Mouse (Mus musculus): ENCODE results near the gene Sema3e. TPM values are rescaled to one million over a fixed set of nuclear protein-coding genes. Genes with fewer than 3 reads are reported as not detected.

Sema3e gene
- polyA plus RNA-seq, 1 experiment from 2014 or later: 0.67 TPM

- Histone ChIP-seq H3K9ac (no peak overlapping the region), H3K27ac (no peak overlapping the region), H3K4me2 (no peak overlapping the region), H3K27me3 (no peaks in the 10 kb centered on the region), H3K36me3 (no peaks in the 10 kb centered on the region), H3K9me3 (replicated peaks) (no peaks in the 10 kb centered on the region), H3K4me3 (no peak overlapping the region), H3K4me1 (replicated peaks) (0 out of 2 replicates have a peak, but pooled peaks cover 6% of the 10 kb centered on the region)
- 51% methylated on average over 2 of the region's 2 CpGs for WGBS
- ATAC-seq (replicated peaks; ENCODE audit: insufficient number of reproducible peaks, insufficient read depth, low FRiP score, low read depth): no peak
Observed at GRCm38 (mm10) chr5:14088100-14088499, 63.0 kb downstream of the Sema3e start.

GRCm38 (mm10) chr5:14089875-14090608, 65.0 kb downstream of the Sema3e start:
- Histone ChIP-seq H3K36me3 (no peaks in the 10 kb centered on the region), H3K4me2 (no peak overlapping the region)
- 84% methylated on average over 9 of the region's 9 CpGs for WGBS

GRCm38 (mm10) chr5:14090609-14090969, 65.5 kb downstream of the Sema3e start:
- WGBS: 77% methylated on average over 4 of the region's 4 CpGs
- Histone ChIP-seq H3K4me2 (no peak overlapping the region), H3K27me3 (no peaks in the 10 kb centered on the region)

More at GRCm38 (mm10) chr5:14089875-14090608, 65.0 kb downstream of the Sema3e start:
- H3K27ac ChIP-seq: no peak overlapping the region
- H3K27me3 ChIP-seq: no peaks in the 10 kb centered on the region
- no peak for ATAC-seq (replicated peaks; ENCODE audit: insufficient number of reproducible peaks, insufficient read depth, low FRiP score, low read depth)
- no peak overlapping the region for H3K9ac ChIP-seq
- H3K4me3 ChIP-seq: no peak overlapping the region
- no peaks in the 10 kb centered on the region for H3K9me3 ChIP-seq (replicated peaks)
- H3K4me1 ChIP-seq (replicated peaks): 0 out of 2 replicates have a peak, but pooled peaks cover 6% of the 10 kb centered on the region

GRCm38 (mm10) chr5:14092262-14092776, 67.2 kb downstream of the Sema3e start:
- WGBS: 43% methylated on average over 14 of the region's 14 CpGs
- no peak for ATAC-seq (replicated peaks; ENCODE audit: insufficient number of reproducible peaks, insufficient read depth, low FRiP score, low read depth)
- H3K4me1 ChIP-seq (replicated peaks): 0 out of 2 replicates have a peak, but pooled peaks cover 6% of the 10 kb centered on the region
- H3K9me3 ChIP-seq (replicated peaks): no peaks in the 10 kb centered on the region
- H3K36me3 ChIP-seq: no peaks in the 10 kb centered on the region
- peak overlapping the region; percentile 41 for H3K4me2 ChIP-seq
- H3K4me3 ChIP-seq: 0 out of 2 replicates have a peak overlapping the region, but pooled peaks have one; percentile 5
- H3K9ac ChIP-seq: no peak overlapping the region
- no peak overlapping the region for H3K27ac ChIP-seq
- no peaks in the 10 kb centered on the region for H3K27me3 ChIP-seq

More at GRCm38 (mm10) chr5:14090609-14090969, 65.5 kb downstream of the Sema3e start:
- Histone ChIP-seq H3K36me3 (no peaks in the 10 kb centered on the region), H3K9me3 (replicated peaks) (no peaks in the 10 kb centered on the region), H3K4me1 (replicated peaks) (0 out of 2 replicates have a peak, but pooled peaks cover 6% of the 10 kb centered on the region), H3K4me3 (no peak overlapping the region), H3K9ac (no peak overlapping the region), H3K27ac (no peak overlapping the region)
- ATAC-seq (replicated peaks; ENCODE audit: insufficient number of reproducible peaks, insufficient read depth, low FRiP score, low read depth): no peak

- no peak for ATAC-seq (replicated peaks; ENCODE audit: insufficient number of reproducible peaks, insufficient read depth, low FRiP score, low read depth)
- no peaks in the 10 kb centered on the region for H3K9me3 ChIP-seq (replicated peaks)
- no peaks in the 10 kb centered on the region for H3K36me3 ChIP-seq
- no peak overlapping the region for H3K4me2 ChIP-seq
- H3K9ac ChIP-seq: no peak overlapping the region
- no peak overlapping the region for H3K4me3 ChIP-seq
- WGBS: 64% methylated on average over 1 of the region's 1 CpGs
- no peaks in the 10 kb centered on the region for H3K27me3 ChIP-seq
- no peak overlapping the region for H3K27ac ChIP-seq
- 0 out of 2 replicates have a peak, but pooled peaks cover 6% of the 10 kb centered on the region for H3K4me1 ChIP-seq (replicated peaks)
Observed at GRCm38 (mm10) chr5:14096196-14096595, 71.1 kb downstream of the Sema3e start.

GRCm38 (mm10) chr5:14098677-14099076, 73.6 kb downstream of the Sema3e start:
- H3K27ac ChIP-seq: no peak overlapping the region
- no peaks in the 10 kb centered on the region for H3K4me1 ChIP-seq (replicated peaks)
- H3K9ac ChIP-seq: no peak overlapping the region
- H3K27me3 ChIP-seq: no peaks in the 10 kb centered on the region
- H3K9me3 ChIP-seq (replicated peaks): no peaks in the 10 kb centered on the region
- no peaks in the 10 kb centered on the region for H3K36me3 ChIP-seq
- H3K4me2 ChIP-seq: no peak overlapping the region
- WGBS: 76% methylated on average over 3 of the region's 3 CpGs
- ATAC-seq (replicated peaks; ENCODE audit: insufficient number of reproducible peaks, insufficient read depth, low FRiP score, low read depth): no peak
- H3K4me3 ChIP-seq: no peak overlapping the region

- Histone ChIP-seq H3K27me3 (no peaks in the 10 kb centered on the region), H3K4me2 (no peak overlapping the region), H3K9ac (no peak overlapping the region), H3K9me3 (replicated peaks) (no peaks in the 10 kb centered on the region), H3K36me3 (no peaks in the 10 kb centered on the region), H3K4me1 (replicated peaks) (no peaks in the 10 kb centered on the region), H3K27ac (no peak overlapping the region), H3K4me3 (no peak overlapping the region)
- WGBS: 31% methylated on average over 4 of the region's 4 CpGs
- no peak for ATAC-seq (replicated peaks; ENCODE audit: insufficient number of reproducible peaks, insufficient read depth, low FRiP score, low read depth)
Observed at GRCm38 (mm10) chr5:14107365-14107764, 82.3 kb downstream of the Sema3e start.

- Histone ChIP-seq H3K4me2 (no peak overlapping the region), H3K36me3 (no peaks in the 10 kb centered on the region), H3K9me3 (replicated peaks) (no peaks in the 10 kb centered on the region), H3K27ac (no peak overlapping the region), H3K9ac (no peak overlapping the region), H3K4me3 (no peak overlapping the region), H3K27me3 (no peaks in the 10 kb centered on the region), H3K4me1 (replicated peaks) (no peaks in the 10 kb centered on the region)
- no peak for ATAC-seq (replicated peaks; ENCODE audit: insufficient number of reproducible peaks, insufficient read depth, low FRiP score, low read depth)
- WGBS: 76% methylated on average over 4 of the region's 4 CpGs
Observed at GRCm38 (mm10) chr5:14109001-14109400, 83.9 kb downstream of the Sema3e start.

- Histone ChIP-seq H3K9me3 (replicated peaks) (no peaks in the 10 kb centered on the region), H3K4me2 (no peak overlapping the region), H3K9ac (no peak overlapping the region), H3K27me3 (no peaks in the 10 kb centered on the region), H3K36me3 (no peaks in the 10 kb centered on the region), H3K27ac (no peak overlapping the region), H3K4me1 (replicated peaks) (no peaks in the 10 kb centered on the region), H3K4me3 (no peak overlapping the region)
- WGBS: 59% methylated on average over 4 of the region's 4 CpGs
- no peak for ATAC-seq (replicated peaks; ENCODE audit: insufficient number of reproducible peaks, insufficient read depth, low FRiP score, low read depth)
Observed at GRCm38 (mm10) chr5:14111401-14111800, 86.3 kb downstream of the Sema3e start.

- H3K36me3 ChIP-seq: no peaks in the 10 kb centered on the region
- H3K4me1 ChIP-seq (replicated peaks): no peaks in the 10 kb centered on the region
- no peaks in the 10 kb centered on the region for H3K9me3 ChIP-seq (replicated peaks)
- no peak for ATAC-seq (replicated peaks; ENCODE audit: insufficient number of reproducible peaks, insufficient read depth, low FRiP score, low read depth)
- H3K9ac ChIP-seq: no peak overlapping the region
- no peaks in the 10 kb centered on the region for H3K27me3 ChIP-seq
- 77% methylated on average over 5 of the region's 5 CpGs for WGBS
- H3K4me2 ChIP-seq: no peak overlapping the region
- no peak overlapping the region for H3K4me3 ChIP-seq
- no peak overlapping the region for H3K27ac ChIP-seq
Observed at GRCm38 (mm10) chr5:14121902-14122301, 96.8 kb downstream of the Sema3e start.

- Histone ChIP-seq H3K4me2 (no peak overlapping the region), H3K4me1 (replicated peaks) (no peaks in the 10 kb centered on the region), H3K36me3 (no peaks in the 10 kb centered on the region), H3K9me3 (replicated peaks) (no peaks in the 10 kb centered on the region), H3K27ac (no peak overlapping the region), H3K27me3 (no peaks in the 10 kb centered on the region), H3K4me3 (no peak overlapping the region), H3K9ac (no peak overlapping the region)
- 51% methylated on average over 1 of the region's 1 CpGs for WGBS
- ATAC-seq (replicated peaks; ENCODE audit: insufficient number of reproducible peaks, insufficient read depth, low FRiP score, low read depth): no peak
Observed at GRCm38 (mm10) chr5:14126591-14126990, 101.5 kb downstream of the Sema3e start.

GRCm38 (mm10) chr5:14135929-14136328, 110.9 kb downstream of the Sema3e start:
- Histone ChIP-seq H3K27me3 (no peaks in the 10 kb centered on the region), H3K36me3 (no peaks in the 10 kb centered on the region), H3K4me2 (no peak overlapping the region), H3K4me1 (replicated peaks) (no peaks in the 10 kb centered on the region), H3K4me3 (no peak overlapping the region), H3K9ac (no peak overlapping the region), H3K9me3 (replicated peaks) (no peaks in the 10 kb centered on the region), H3K27ac (no peak overlapping the region)
- 71% methylated on average over 8 of the region's 8 CpGs for WGBS
- ATAC-seq (replicated peaks; ENCODE audit: insufficient number of reproducible peaks, insufficient read depth, low FRiP score, low read depth): no peak

All from heart, embryonic 15.5 days (tissue).